Mouse (Mus musculus): Measurements from ENCODE around the gene Kl. TPM values are rescaled to one million over a fixed set of nuclear protein-coding genes. Genes with fewer than 3 reads are reported as not detected.

The Kl gene
- polyA plus RNA-seq, 1 experiment from 2014 or later = 0.04 TPM

- 62% methylated on average over 5 of the region's 5 CpGs for WGBS
- Histone ChIP-seq H3K36me3 (ENCODE audit: control insufficient read depth, insufficient read depth, low read length) (no peaks in the 10 kb centered on the region), H3K9me3 (ENCODE audit: control insufficient read depth, low read length) (no peaks in the 10 kb centered on the region), H3K27ac (ENCODE audit: low read length) (no peak overlapping the region), H3K4me2 (ENCODE audit: low read depth, low read length) (no peak overlapping the region), H3K9ac (ENCODE audit: low read depth, low read length) (no peak overlapping the region), H3K27me3 (replicated peaks; ENCODE audit: control insufficient read depth, insufficient read depth, low read length) (no peaks in the 10 kb centered on the region), H3K4me1 (ENCODE audit: control insufficient read depth, insufficient read depth, low read length) (no peaks in the 10 kb centered on the region), H3K4me3 (ENCODE audit: low read length) (no peak overlapping the region)
- peak; percentile 56; the same call in 1 of the 2 replicates for ATAC-seq
These were observed 27.1 kb downstream of the Kl start for GRCm38 (mm10) chr5:150979341-150980136.

GRCm38 (mm10) chr5:150982082-150982481 is 29.7 kb downstream of the Kl start:
- Histone ChIP-seq H3K27me3 (replicated peaks; ENCODE audit: control insufficient read depth, insufficient read depth, low read length) (no peaks in the 10 kb centered on the region), H3K9ac (ENCODE audit: low read depth, low read length) (no peak overlapping the region), H3K27ac (ENCODE audit: low read length) (no peak overlapping the region), H3K4me2 (ENCODE audit: low read depth, low read length) (no peak overlapping the region), H3K4me3 (ENCODE audit: low read length) (no peak overlapping the region), H3K36me3 (ENCODE audit: control insufficient read depth, insufficient read depth, low read length) (no peaks in the 10 kb centered on the region), H3K9me3 (ENCODE audit: control insufficient read depth, low read length) (no peaks in the 10 kb centered on the region), H3K4me1 (ENCODE audit: control insufficient read depth, insufficient read depth, low read length) (no peaks in the 10 kb centered on the region)
- WGBS = 98% methylated on average over 2 of the region's 2 CpGs
- no peak for ATAC-seq

DNA sequence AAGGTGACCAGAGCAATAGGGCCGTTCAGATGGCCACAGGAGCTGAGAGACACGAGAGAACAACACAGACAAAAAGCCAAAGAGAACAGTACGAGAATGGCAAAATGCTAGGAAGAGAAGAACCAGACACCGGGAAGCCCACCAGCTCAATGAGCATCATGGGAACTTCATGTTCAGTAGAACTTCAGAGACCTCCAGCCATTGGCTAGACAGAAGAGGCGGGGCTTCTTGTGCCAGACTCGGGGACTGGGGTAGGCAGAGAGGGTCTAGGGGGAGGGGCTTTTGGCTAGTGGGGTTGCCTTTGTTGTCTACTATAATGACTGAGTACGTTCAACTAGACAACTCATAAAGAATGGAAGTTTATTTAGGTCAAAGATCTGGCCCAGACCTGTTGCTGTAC is 41.7 kb downstream of the Kl start:
- no peak for ATAC-seq
- Histone ChIP-seq H3K4me3 (ENCODE audit: low read length) (no peak overlapping the region), H3K4me2 (ENCODE audit: low read depth, low read length) (no peak overlapping the region), H3K9ac (ENCODE audit: low read depth, low read length) (no peak overlapping the region), H3K4me1 (ENCODE audit: control insufficient read depth, insufficient read depth, low read length) (no peaks in the 10 kb centered on the region), H3K27me3 (replicated peaks; ENCODE audit: control insufficient read depth, insufficient read depth, low read length) (no peaks in the 10 kb centered on the region), H3K36me3 (ENCODE audit: control insufficient read depth, insufficient read depth, low read length) (no peaks in the 10 kb centered on the region), H3K27ac (ENCODE audit: low read length) (no peak overlapping the region), H3K9me3 (ENCODE audit: control insufficient read depth, low read length) (no peaks in the 10 kb centered on the region)
- 91% methylated on average over 7 of the region's 7 CpGs for WGBS

GRCm38 (mm10) chr5:150996586-150996985 is 44.2 kb downstream of the Kl start:
- Histone ChIP-seq H3K9me3 (ENCODE audit: control insufficient read depth, low read length) (no peaks in the 10 kb centered on the region), H3K27me3 (replicated peaks; ENCODE audit: control insufficient read depth, insufficient read depth, low read length) (no peaks in the 10 kb centered on the region), H3K9ac (ENCODE audit: low read depth, low read length) (no peak overlapping the region), H3K4me2 (ENCODE audit: low read depth, low read length) (no peak overlapping the region), H3K4me3 (ENCODE audit: low read length) (no peak overlapping the region), H3K27ac (ENCODE audit: low read length) (no peak overlapping the region), H3K36me3 (ENCODE audit: control insufficient read depth, insufficient read depth, low read length) (no peaks in the 10 kb centered on the region), H3K4me1 (ENCODE audit: control insufficient read depth, insufficient read depth, low read length) (no peaks in the 10 kb centered on the region)
- ATAC-seq = 0 out of 2 replicates have a peak, but pooled peaks have one; percentile 18
- WGBS = 46% methylated on average over 2 of the region's 2 CpGs

GRCm38 (mm10) chr5:151001111-151001510 is 48.7 kb downstream of the Kl start:
- H3K9me3 ChIP-seq (ENCODE audit: control insufficient read depth, low read length) = no peaks in the 10 kb centered on the region
- H3K27ac ChIP-seq (ENCODE audit: low read length) = no peak overlapping the region
- no peak overlapping the region for H3K4me2 ChIP-seq (ENCODE audit: low read depth, low read length)
- H3K9ac ChIP-seq (ENCODE audit: low read depth, low read length) = no peak overlapping the region
- no peaks in the 10 kb centered on the region for H3K36me3 ChIP-seq (ENCODE audit: control insufficient read depth, insufficient read depth, low read length)
- H3K27me3 ChIP-seq (replicated peaks; ENCODE audit: control insufficient read depth, insufficient read depth, low read length) = no peaks in the 10 kb centered on the region
- WGBS = 87% methylated on average over 7 of the region's 7 CpGs
- H3K4me1 ChIP-seq (ENCODE audit: control insufficient read depth, insufficient read depth, low read length) = no peaks in the 10 kb centered on the region
- no peak overlapping the region for H3K4me3 ChIP-seq (ENCODE audit: low read length)
- no peak for ATAC-seq

- H3K9me3 ChIP-seq (ENCODE audit: control insufficient read depth, low read length) = no peaks in the 10 kb centered on the region
- H3K27ac ChIP-seq (ENCODE audit: low read length) = no peak overlapping the region
- ATAC-seq = no peak
- H3K9ac ChIP-seq (ENCODE audit: low read depth, low read length) = no peak overlapping the region
- no peaks in the 10 kb centered on the region for H3K27me3 ChIP-seq (replicated peaks; ENCODE audit: control insufficient read depth, insufficient read depth, low read length)
- H3K36me3 ChIP-seq (ENCODE audit: control insufficient read depth, insufficient read depth, low read length) = no peaks in the 10 kb centered on the region
- H3K4me3 ChIP-seq (ENCODE audit: low read length) = no peak overlapping the region
- 95% methylated on average over 4 of the region's 4 CpGs for WGBS
- H3K4me1 ChIP-seq (ENCODE audit: control insufficient read depth, insufficient read depth, low read length) = no peaks in the 10 kb centered on the region
- H3K4me2 ChIP-seq (ENCODE audit: low read depth, low read length) = no peak overlapping the region
These were observed 49.6 kb downstream of the Kl start for GRCm38 (mm10) chr5:151002051-151002450.

DNA sequence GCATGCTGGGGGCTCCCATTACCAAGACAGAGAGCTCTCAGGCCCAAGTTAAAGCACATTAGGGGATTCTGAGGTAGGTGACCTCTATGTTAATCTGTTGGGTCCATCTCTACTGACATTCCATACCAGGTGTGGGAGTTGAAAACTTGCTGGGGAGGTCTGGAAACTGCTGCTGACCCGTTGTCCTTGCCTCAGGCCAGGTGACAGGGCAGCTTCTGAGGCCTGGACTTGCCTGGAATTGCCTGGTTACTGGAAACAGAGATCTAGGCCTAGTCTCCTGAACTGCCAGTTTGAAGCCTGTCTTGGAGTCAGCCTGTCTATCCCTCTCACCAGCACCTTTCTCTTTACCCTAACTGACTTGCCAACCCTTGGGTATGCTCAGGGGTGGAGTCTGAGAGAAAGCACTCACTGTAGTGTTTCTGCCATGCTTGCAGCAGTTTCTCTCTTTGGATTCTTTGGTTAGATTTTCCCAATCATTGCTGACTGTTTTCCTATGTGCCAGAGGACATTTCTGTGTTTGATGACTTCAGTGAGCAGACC is 51.9 kb downstream of the Kl start:
- no peaks in the 10 kb centered on the region for H3K9me3 ChIP-seq (ENCODE audit: control insufficient read depth, low read length)
- H3K27ac ChIP-seq (ENCODE audit: low read length) = no peak overlapping the region
- H3K27me3 ChIP-seq (replicated peaks; ENCODE audit: control insufficient read depth, insufficient read depth, low read length) = no peaks in the 10 kb centered on the region
- no peak overlapping the region for H3K4me3 ChIP-seq (ENCODE audit: low read length)
- no peak overlapping the region for H3K4me2 ChIP-seq (ENCODE audit: low read depth, low read length)
- 77% methylated on average over 1 of the region's 1 CpGs for WGBS
- no peaks in the 10 kb centered on the region for H3K4me1 ChIP-seq (ENCODE audit: control insufficient read depth, insufficient read depth, low read length)
- ATAC-seq = no peak
- H3K36me3 ChIP-seq (ENCODE audit: control insufficient read depth, insufficient read depth, low read length) = no peaks in the 10 kb centered on the region
- no peak overlapping the region for H3K9ac ChIP-seq (ENCODE audit: low read depth, low read length)

- 73% methylated on average over 5 of the region's 5 CpGs for WGBS
- no peak overlapping the region for H3K27ac ChIP-seq (ENCODE audit: low read length)
- no peaks in the 10 kb centered on the region for H3K36me3 ChIP-seq (ENCODE audit: control insufficient read depth, insufficient read depth, low read length)
- H3K9ac ChIP-seq (ENCODE audit: low read depth, low read length) = no peak overlapping the region
- ATAC-seq = peak; percentile 63
- H3K27me3 ChIP-seq (replicated peaks; ENCODE audit: control insufficient read depth, insufficient read depth, low read length) = no peaks in the 10 kb centered on the region
- no peak overlapping the region for H3K4me2 ChIP-seq (ENCODE audit: low read depth, low read length)
- peaks cover 9% of the 10 kb centered on the region for H3K4me1 ChIP-seq (ENCODE audit: control insufficient read depth, insufficient read depth, low read length)
- H3K9me3 ChIP-seq (ENCODE audit: control insufficient read depth, low read length) = no peaks in the 10 kb centered on the region
- H3K4me3 ChIP-seq (ENCODE audit: low read length) = no peak overlapping the region
These were observed 66.0 kb downstream of the Kl start for GRCm38 (mm10) chr5:151018450-151018849.

DNA sequence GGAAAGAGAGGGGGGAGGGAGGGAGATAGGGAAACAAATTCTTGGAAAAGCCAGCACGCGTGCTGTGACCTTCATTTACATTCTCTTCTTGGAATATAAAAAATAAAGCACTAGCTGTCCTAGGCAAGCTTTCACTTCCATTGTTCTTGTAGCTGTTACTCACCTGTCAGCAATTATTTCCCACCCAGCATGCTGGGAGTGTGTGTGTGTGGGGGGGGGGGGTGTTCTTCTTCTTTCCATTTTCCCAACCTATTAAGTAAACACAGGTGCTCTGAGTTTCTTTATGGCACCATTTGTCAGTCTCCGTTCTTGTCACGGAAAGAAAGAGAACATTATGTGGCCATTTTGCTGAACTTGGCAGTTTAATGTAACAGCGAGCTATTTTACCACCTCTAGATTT is 66.6 kb downstream of the Kl start:
- H3K27ac ChIP-seq (ENCODE audit: low read length) = no peak overlapping the region

More for the DNA sequence above, 66.6 kb downstream of the Kl start:
- ATAC-seq = peak; percentile 51; the same call in 1 of the 2 replicates
- Histone ChIP-seq H3K9ac (ENCODE audit: low read depth, low read length) (no peak overlapping the region), H3K36me3 (ENCODE audit: control insufficient read depth, insufficient read depth, low read length) (no peaks in the 10 kb centered on the region), H3K27me3 (replicated peaks; ENCODE audit: control insufficient read depth, insufficient read depth, low read length) (no peaks in the 10 kb centered on the region), H3K9me3 (ENCODE audit: control insufficient read depth, low read length) (no peaks in the 10 kb centered on the region), H3K4me3 (ENCODE audit: low read length) (no peak overlapping the region), H3K4me2 (ENCODE audit: low read depth, low read length) (no peak overlapping the region), H3K4me1 (ENCODE audit: control insufficient read depth, insufficient read depth, low read length) (peaks cover 10% of the 10 kb centered on the region)
- 50% methylated on average over 5 of the region's 5 CpGs for WGBS

All from intestine, embryonic 16.5 days (tissue).